Mouse (Mus musculus) cortical plate, adult 2 months (tissue): ENCODE measurements around the gene Strip2.

Experiments used
- CTCF ChIP-seq: fragments of 200-500 bp; IDR thresholded peaks from 2 replicates; pipeline ENCODE4 v1.5.1; 2011; ENCODE audit warnings: mild to moderate bottlenecking, control low read depth, low read length; ENCODE audit not compliant: insufficient read depth; ENCODE audit errors: extremely low read depth
- POLR2A ChIP-seq: fragments of 200-500 bp; IDR thresholded peaks from 2 replicates; pipeline ENCODE4 v1.6.1; 2011; ENCODE audit warnings: mild to moderate bottlenecking, low read length, control low read depth; ENCODE audit not compliant: insufficient read depth; ENCODE audit errors: extremely low read depth

DNA sequence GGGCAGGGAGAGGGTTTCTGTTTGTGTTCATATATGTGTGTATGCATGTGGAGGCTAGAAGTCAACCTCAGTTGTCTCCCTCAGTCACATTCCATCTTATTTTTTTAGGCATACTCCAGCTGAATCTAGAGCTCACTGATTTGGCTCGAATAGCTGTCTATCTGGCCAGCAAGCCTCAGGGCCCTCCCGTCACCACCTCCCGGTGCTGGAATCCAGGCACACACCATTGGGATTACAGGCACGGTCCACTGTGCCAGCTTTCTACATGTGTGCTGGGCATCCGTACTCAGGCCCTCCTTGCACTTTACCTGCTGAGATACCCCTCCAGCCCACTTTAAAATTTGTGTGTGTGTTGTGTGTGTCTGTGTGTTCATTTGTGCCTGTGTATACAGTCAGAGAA is 41.2 kb upstream of the Strip2 start:
- TF ChIP-seq CTCF (no peak), POLR2A (no peak)
